Mouse (Mus musculus): ENCODE data around the gene Obsl1. TPM values are rescaled to one million over a fixed set of nuclear protein-coding genes. Genes with fewer than 3 reads are reported as not detected.

The Obsl1 gene
- total and polyA plus RNA-seq, 2 experiments from 2014 or later = 24.2 to 45.9 TPM

- H3K36me3 ChIP-seq (ENCODE audit: insufficient read depth, low read length) = peaks cover 30% of the 10 kb centered on the region
- H3K4me1 ChIP-seq (ENCODE audit: insufficient read depth, low read length) = no peaks in the 10 kb centered on the region
- H3K27me3 ChIP-seq (ENCODE audit: insufficient read depth, low read length) = no peaks in the 10 kb centered on the region
- no peaks in the 10 kb centered on the region for H3K9me3 ChIP-seq (ENCODE audit: low read length)
- ATAC-seq (ENCODE audit: low FRiP score) (no peak), DNase-seq (ENCODE audit: low spot score) (no peak)
- TF ChIP-seq CTCF (IDR thresholded peaks at IDR 0.05) = no peak
- no peak overlapping the region for H3K4me2 ChIP-seq (ENCODE audit: low read depth, low read length, poor library complexity, severe bottlenecking)
- no peak overlapping the region for H3K4me3 ChIP-seq (ENCODE audit: low read depth, low read length)
- WGBS = 77% methylated on average over 9 of the region's 9 CpGs
- H3K9ac ChIP-seq (replicated peaks; ENCODE audit: low read length, poor library complexity, severe bottlenecking) = no peak overlapping the region
- no peak overlapping the region for H3K27ac ChIP-seq (ENCODE audit: low read depth, low read length)
Measured at GRCm38 (mm10) chr1:75538597-75539190, 32.4 kb upstream of the Obsl1 start.

- Histone ChIP-seq H3K36me3 (ENCODE audit: insufficient read depth, low read length) (peaks cover 41% of the 10 kb centered on the region), H3K4me2 (ENCODE audit: low read depth, low read length, poor library complexity, severe bottlenecking) (no peak overlapping the region), H3K4me3 (ENCODE audit: low read depth, low read length) (no peak overlapping the region), H3K27me3 (ENCODE audit: insufficient read depth, low read length) (no peaks in the 10 kb centered on the region), H3K9ac (replicated peaks; ENCODE audit: low read length, poor library complexity, severe bottlenecking) (no peak overlapping the region), H3K4me1 (ENCODE audit: insufficient read depth, low read length) (no peaks in the 10 kb centered on the region), H3K9me3 (ENCODE audit: low read length) (no peaks in the 10 kb centered on the region), H3K27ac (ENCODE audit: low read depth, low read length) (no peak overlapping the region)
- DNase-seq (ENCODE audit: low spot score) (no peak), ATAC-seq (ENCODE audit: low FRiP score) (no peak)
- no peak for TF ChIP-seq CTCF (IDR thresholded peaks at IDR 0.05)
- WGBS = 83% methylated on average over 2 of the region's 2 CpGs
Measured at GRCm38 (mm10) chr1:75537587-75537986, 31.3 kb upstream of the Obsl1 start.

- Histone ChIP-seq H3K27me3 (ENCODE audit: insufficient read depth, low read length) (no peaks in the 10 kb centered on the region), H3K4me2 (ENCODE audit: low read depth, low read length, poor library complexity, severe bottlenecking) (no peak overlapping the region), H3K4me1 (ENCODE audit: insufficient read depth, low read length) (no peaks in the 10 kb centered on the region), H3K9ac (replicated peaks; ENCODE audit: low read length, poor library complexity, severe bottlenecking) (no peak overlapping the region), H3K9me3 (ENCODE audit: low read length) (no peaks in the 10 kb centered on the region), H3K4me3 (ENCODE audit: low read depth, low read length) (no peak overlapping the region), H3K27ac (ENCODE audit: low read depth, low read length) (no peak overlapping the region), H3K36me3 (ENCODE audit: insufficient read depth, low read length) (peaks cover 66% of the 10 kb centered on the region)
- DNase-seq (ENCODE audit: low spot score) = no peak
- ATAC-seq (ENCODE audit: low FRiP score) = no peak
- TF ChIP-seq CTCF (IDR thresholded peaks at IDR 0.05) = no peak
- 91% methylated on average over 19 of the region's 19 CpGs for WGBS
Measured at GRCm38 (mm10) chr1:75533325-75534252, 27.3 kb upstream of the Obsl1 start.

GRCm38 (mm10) chr1:75532280-75533172, 26.3 kb upstream of the Obsl1 start:
- ATAC-seq (ENCODE audit: low FRiP score) = no peak
- WGBS = 92% methylated on average over 19 of the region's 19 CpGs
- no peak overlapping the region for H3K4me3 ChIP-seq (ENCODE audit: low read depth, low read length)

GRCm38 (mm10) chr1:75530546-75530945, 24.3 kb upstream of the Obsl1 start:
- no peak for TF ChIP-seq CTCF (IDR thresholded peaks at IDR 0.05)

More at GRCm38 (mm10) chr1:75532280-75533172, 26.3 kb upstream of the Obsl1 start:
- Histone ChIP-seq H3K27ac (ENCODE audit: low read depth, low read length) (no peak overlapping the region), H3K27me3 (ENCODE audit: insufficient read depth, low read length) (no peaks in the 10 kb centered on the region), H3K36me3 (ENCODE audit: insufficient read depth, low read length) (peaks cover 76% of the 10 kb centered on the region), H3K9me3 (ENCODE audit: low read length) (no peaks in the 10 kb centered on the region), H3K9ac (replicated peaks; ENCODE audit: low read length, poor library complexity, severe bottlenecking) (no peak overlapping the region), H3K4me1 (ENCODE audit: insufficient read depth, low read length) (no peaks in the 10 kb centered on the region), H3K4me2 (ENCODE audit: low read depth, low read length, poor library complexity, severe bottlenecking) (no peak overlapping the region)
- DNase-seq (ENCODE audit: low spot score) = no peak
- no peak for TF ChIP-seq CTCF (IDR thresholded peaks at IDR 0.05)

More at GRCm38 (mm10) chr1:75530546-75530945, 24.3 kb upstream of the Obsl1 start:
- Histone ChIP-seq H3K4me2 (ENCODE audit: low read depth, low read length, poor library complexity, severe bottlenecking) (no peak overlapping the region), H3K27ac (ENCODE audit: low read depth, low read length) (no peak overlapping the region), H3K27me3 (ENCODE audit: insufficient read depth, low read length) (no peaks in the 10 kb centered on the region), H3K4me3 (ENCODE audit: low read depth, low read length) (no peak overlapping the region), H3K4me1 (ENCODE audit: insufficient read depth, low read length) (no peaks in the 10 kb centered on the region), H3K9me3 (ENCODE audit: low read length) (no peaks in the 10 kb centered on the region), H3K36me3 (ENCODE audit: insufficient read depth, low read length) (peaks cover 80% of the 10 kb centered on the region), H3K9ac (replicated peaks; ENCODE audit: low read length, poor library complexity, severe bottlenecking) (no peak overlapping the region)
- no peak for DNase-seq (ENCODE audit: low spot score)
- WGBS = 73% methylated on average over 4 of the region's 4 CpGs
- ATAC-seq (ENCODE audit: low FRiP score) = no peak

Data from midbrain, postnatal 0 days (tissue).